In genomic region chr3:26152510-26153035, GRCm38 (mm10) we compare ENCODE assay signal across 7 mouse cellular contexts.
A peak's percentile ranks its signal among the peaks of the same experiment; 100 is the strongest.
DNase-seq lines count a peak whose midpoint lies in the region; ATAC-seq lines count a peak whose summit lies in the region.

No protein-coding gene starts in this region.

- peak overlapping the region; percentile 45 for H3K4me3 ChIP-seq in embryonic facial prominence, embryonic 11.5 days (ENCODE audit: low read depth, low read length)
- peak overlapping the region; percentile 62 for H3K4me3 ChIP-seq in hindbrain, embryonic 13.5 days
- peak overlapping the region; percentile 34 for H3K4me3 ChIP-seq in limb, embryonic 11.5 days (ENCODE audit: low read depth, low read length)

- ATAC-seq in embryonic facial prominence, embryonic 11.5 days (replicated peaks; ENCODE audit: insufficient number of reproducible peaks, low FRiP score, low TSS enrichment, low read depth): no peak
- ATAC-seq in hindbrain, embryonic 13.5 days (ENCODE audit: low FRiP score): peak; percentile 59
- no peak for ATAC-seq in limb, embryonic 11.5 days (ENCODE audit: insufficient number of reproducible peaks, low FRiP score, low TSS enrichment, low read depth)
- no peak for ATAC-seq in CD4-positive, CD25-positive, alpha-beta regulatory T cell, adult 4 months

- H3K4me2 ChIP-seq in embryonic facial prominence, embryonic 11.5 days (ENCODE audit: low read depth, low read length): peak overlapping the region; percentile 80
- H3K4me2 ChIP-seq in hindbrain, embryonic 13.5 days: peak overlapping the region; percentile 66
- H3K4me2 ChIP-seq in limb, embryonic 11.5 days (ENCODE audit: low read depth, severe bottlenecking): peak overlapping the region; percentile 74

- H3K9me3 ChIP-seq in embryonic facial prominence, embryonic 11.5 days (replicated peaks; ENCODE audit: control insufficient read depth, low read length): no peaks in the 10 kb centered on the region
- H3K9me3 ChIP-seq in hindbrain, embryonic 13.5 days: no peaks in the 10 kb centered on the region
- H3K9me3 ChIP-seq in limb, embryonic 11.5 days (ENCODE audit: control insufficient read depth, low read length): no peaks in the 10 kb centered on the region

- no peaks in the 10 kb centered on the region for H3K4me1 ChIP-seq in embryonic facial prominence, embryonic 11.5 days (ENCODE audit: control insufficient read depth, insufficient read depth, low read length)
- peaks cover 21% of the 10 kb centered on the region for H3K4me1 ChIP-seq in hindbrain, embryonic 13.5 days (replicated peaks)
- no peaks in the 10 kb centered on the region for H3K4me1 ChIP-seq in limb, embryonic 11.5 days (ENCODE audit: control insufficient read depth, insufficient read depth, low read length)

- H3K27ac ChIP-seq in embryonic facial prominence, embryonic 11.5 days (replicated peaks; ENCODE audit: low read depth, low read length): no peak overlapping the region
- peak overlapping the region; percentile 87 for H3K27ac ChIP-seq in hindbrain, embryonic 13.5 days
- H3K27ac ChIP-seq in limb, embryonic 11.5 days (replicated peaks; ENCODE audit: low read depth, low read length): no peak overlapping the region

- no peaks in the 10 kb centered on the region for H3K36me3 ChIP-seq in embryonic facial prominence, embryonic 11.5 days (replicated peaks; ENCODE audit: control insufficient read depth, insufficient read depth, low read depth, low read length)
- no peaks in the 10 kb centered on the region for H3K36me3 ChIP-seq in hindbrain, embryonic 13.5 days
- no peaks in the 10 kb centered on the region for H3K36me3 ChIP-seq in limb, embryonic 11.5 days (ENCODE audit: control insufficient read depth, insufficient read depth, low read length)

- H3K9ac ChIP-seq in embryonic facial prominence, embryonic 11.5 days (replicated peaks; ENCODE audit: low read length): peak overlapping the region; percentile 33
- peak overlapping the region; percentile 77 for H3K9ac ChIP-seq in hindbrain, embryonic 13.5 days
- peak overlapping the region; percentile 27; the same call in 1 of the 2 replicates for H3K9ac ChIP-seq in limb, embryonic 11.5 days (ENCODE audit: low read length)

- WGBS in embryonic facial prominence, embryonic 11.5 days: under 1% methylated on average over 10 of the region's 10 CpGs
- WGBS in hindbrain, embryonic 13.5 days: under 1% methylated on average over 10 of the region's 10 CpGs
- WGBS in limb, embryonic 11.5 days: 6% methylated on average over 10 of the region's 10 CpGs

- peak; percentile 13 for DNase-seq in urinary bladder, postnatal 14 days (ENCODE audit: low spot score)
- DNase-seq in urinary bladder, postnatal 36 days (ENCODE audit: low spot score in 2 of 2): no peak
- DNase-seq in embryonic facial prominence, embryonic 11.5 days (ENCODE audit: low spot score): peak; percentile 48
- DNase-seq in limb, embryonic 11.5 days (ENCODE audit: low spot score): peak; percentile 61
- peak; percentile 6 for DNase-seq in ovary, postnatal 36 days (ENCODE audit: low spot score)

- no peaks in the 10 kb centered on the region for H3K27me3 ChIP-seq in embryonic facial prominence, embryonic 11.5 days (ENCODE audit: control insufficient read depth, insufficient read depth, low read length)
- H3K27me3 ChIP-seq in hindbrain, embryonic 13.5 days: no peaks in the 10 kb centered on the region
- peaks cover 9% of the 10 kb centered on the region for H3K27me3 ChIP-seq in limb, embryonic 11.5 days (ENCODE audit: control insufficient read depth, insufficient read depth, low read length)

Comparison
In these comparisons a context has a peak if more than half of its experiments do, and no peak if none do; other contexts are left out.
1. DNase-seq: peak in urinary bladder, postnatal 14 days (single experiment), embryonic facial prominence, embryonic 11.5 days (single experiment), limb, embryonic 11.5 days (single experiment) and ovary, postnatal 36 days (single experiment); none in urinary bladder, postnatal 36 days (0 of 2).
2. H3K9ac ChIP-seq: peak in every context shown above with its lines; median percentile 77 in hindbrain, embryonic 13.5 days; 33 in embryonic facial prominence, embryonic 11.5 days; 27 in limb, embryonic 11.5 days.
3. Peak in every context shown above with its lines, with median percentiles within 50 percentile points of each other: H3K4me2 ChIP-seq and H3K4me3 ChIP-seq.